Mouse (Mus musculus): ENCODE measurements around the gene Bloc1s6.

GRCm38 (mm10) chr2:122789311-122789710 lies 51.0 kb downstream of the Bloc1s6 start:
- no peak for TF ChIP-seq CTCF (IDR thresholded peaks at IDR 0.05; ENCODE audit: borderline replicate concordance, insufficient read depth, low read length)
- TF ChIP-seq POLR2A (IDR thresholded peaks at IDR 0.05; ENCODE audit: low read depth, low read length), result no peak
